Mouse (Mus musculus): Measurements from ENCODE around the gene Oas1c.
"Not testable (repeated sequence)": the region's sequence is repeated elsewhere in the genome, so short reads cannot be mapped to it uniquely, and the experiment has no call there.

Gene Oas1c

GRCm38 (mm10) chr5:120811951-120812819 is at the start of gene Oas1c:
TSS of gene Oas1c (minus strand) at chr5:120812514.
- peak; percentile 90 to 92 for DNase-seq (ENCODE audit: low spot score in 2 of 2)

- DNase-seq (ENCODE audit: low spot score in 2 of 2): no peak
Observed at GRCm38 (mm10) chr5:120861121-120861520, 48.8 kb upstream of the Oas1c start, which contains the start of gene Oas1h. TSS of gene Oas1h (plus strand) at chr5:120861421.

- DNase-seq (ENCODE audit: low spot score in 2 of 2): no peak
Observed at GRCm38 (mm10) chr5:120859241-120859640, 46.9 kb upstream of the Oas1c start.

DNA sequence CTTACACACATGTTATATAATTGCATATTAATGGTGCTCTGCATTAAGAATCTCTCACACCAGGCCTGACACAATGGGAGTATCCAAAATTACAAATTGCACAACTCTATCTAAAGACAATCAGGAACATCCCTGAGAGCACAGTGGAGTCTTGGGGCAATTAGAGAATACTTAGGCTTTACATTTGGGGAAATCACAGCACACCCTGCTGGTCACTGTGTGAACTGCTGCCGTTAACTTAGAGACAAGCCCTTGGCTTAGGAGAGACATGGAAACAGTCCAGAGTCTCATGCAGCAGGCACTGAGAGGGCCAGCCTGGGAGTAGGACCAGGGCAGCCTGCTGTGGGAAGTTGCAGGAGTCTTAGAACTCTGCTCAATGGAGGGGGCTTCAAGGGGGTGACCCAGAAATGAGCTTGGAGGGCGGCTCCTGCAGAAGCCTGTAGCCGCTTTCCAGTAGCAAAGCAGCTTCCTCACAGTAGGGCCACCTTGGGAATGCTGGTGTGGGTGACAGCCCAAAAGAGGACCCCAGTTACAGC is 37.4 kb upstream of the Oas1c start:
- no peak for DNase-seq (ENCODE audit: low spot score in 2 of 2)

DNA sequence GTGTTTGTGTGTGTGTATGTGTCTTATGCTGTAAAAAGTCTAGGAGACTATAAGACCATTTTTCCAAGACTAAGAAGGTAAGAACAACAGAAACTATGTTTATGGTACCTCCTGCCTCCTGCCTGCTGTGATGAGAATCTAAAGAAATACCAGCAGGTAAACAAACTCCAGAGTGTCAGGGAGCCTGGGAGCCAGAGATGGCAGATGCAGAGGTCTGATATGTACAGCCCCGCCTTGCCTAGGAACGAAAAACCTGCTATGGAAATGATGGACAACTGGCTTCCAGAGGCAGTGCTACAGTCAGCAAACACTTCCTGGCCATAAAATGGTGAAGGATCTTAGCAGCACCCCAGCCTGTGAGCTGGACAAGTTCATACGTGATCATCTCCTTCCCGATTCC is 34.8 kb upstream of the Oas1c start, which contains the start of gene Oas1f:
Oas1f (plus strand) TSS at position 301 of the 400 bp plus-strand sequence.
- DNase-seq (ENCODE audit: low spot score in 2 of 2): no peak

DNA sequence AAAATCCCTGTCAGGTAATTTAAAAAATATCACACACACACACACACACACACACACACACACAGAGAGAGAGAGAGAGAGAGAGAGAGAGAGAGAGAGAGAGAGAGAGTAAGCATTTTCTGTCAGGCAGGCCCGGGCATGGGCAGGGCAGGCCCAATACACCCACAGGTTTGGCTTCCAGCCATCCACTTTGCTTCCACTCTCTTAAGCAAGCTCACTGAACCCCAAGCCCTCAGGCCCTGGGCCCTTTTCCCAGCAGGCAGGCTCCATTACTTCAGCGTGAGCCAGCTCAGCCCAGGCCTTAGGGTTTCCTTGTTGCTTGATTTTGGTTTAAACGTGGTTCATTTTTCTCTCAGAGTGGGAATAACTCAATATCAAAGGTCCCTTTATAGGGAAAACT is 32.4 kb upstream of the Oas1c start:
- DNase-seq (ENCODE audit: low spot score in 2 of 2): peak in 1 of 2 experiments; percentile 18

GRCm38 (mm10) chr5:120836731-120837585 is 24.6 kb upstream of the Oas1c start:
- DNase-seq (ENCODE audit: low spot score in 2 of 2): no peak

DNA sequence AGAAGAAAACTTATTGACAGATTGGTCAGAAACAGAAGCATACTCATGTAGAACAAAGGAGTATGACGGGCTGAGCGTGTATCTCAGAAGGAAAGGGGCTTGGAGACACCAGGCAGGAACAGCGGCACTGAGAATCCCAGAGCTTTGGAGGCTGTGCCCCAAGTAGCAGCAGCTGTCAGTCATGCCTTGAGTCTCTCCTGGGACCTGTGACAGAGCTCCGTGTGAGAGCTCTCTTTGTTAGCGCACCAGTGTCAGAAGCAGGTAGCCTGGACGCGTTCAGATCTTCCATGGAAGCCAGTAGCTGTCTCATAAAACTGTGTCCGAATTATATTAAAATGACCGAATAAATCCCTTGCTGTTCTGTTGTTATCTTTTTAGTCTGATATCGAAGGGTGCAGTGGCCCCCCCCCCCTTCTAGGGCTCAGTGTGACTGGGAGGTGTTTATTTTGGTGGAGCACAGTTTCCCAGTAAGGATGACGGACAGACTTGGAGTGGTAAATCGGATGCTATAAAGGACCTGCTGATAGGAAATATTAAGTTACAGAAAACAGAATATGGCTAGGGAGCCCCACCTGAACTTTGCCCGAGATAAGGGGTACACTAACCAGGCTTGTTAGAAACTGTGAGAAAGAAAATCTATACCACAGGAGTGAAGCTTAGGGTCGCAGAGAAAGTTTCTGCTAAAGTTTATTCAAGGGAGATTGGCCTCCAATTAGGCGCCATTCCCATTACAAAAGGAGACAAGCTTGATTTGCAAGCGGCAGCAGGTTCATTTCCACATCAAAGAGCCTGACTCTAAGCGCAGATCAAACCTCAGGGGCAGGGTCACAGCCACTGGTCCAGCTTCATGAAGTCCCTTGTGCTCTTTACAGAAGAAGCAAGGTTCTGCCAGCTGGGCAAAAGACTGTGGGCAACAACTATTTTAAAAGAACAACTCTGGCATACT is 21.3 kb upstream of the Oas1c start:
- DNase-seq (ENCODE audit: low spot score in 2 of 2): no peak

GRCm38 (mm10) chr5:120831031-120831430 is 18.7 kb upstream of the Oas1c start:
- DNase-seq (ENCODE audit: low spot score in 2 of 2): no peak

- no peak for DNase-seq (ENCODE audit: low spot score in 2 of 2)
Observed at GRCm38 (mm10) chr5:120818999-120819398, 6.7 kb upstream of the Oas1c start.

GRCm38 (mm10) chr5:120815949-120816348 is 3.6 kb upstream of the Oas1c start:
- DNase-seq (ENCODE audit: low spot score in 2 of 2): no peak

DNA sequence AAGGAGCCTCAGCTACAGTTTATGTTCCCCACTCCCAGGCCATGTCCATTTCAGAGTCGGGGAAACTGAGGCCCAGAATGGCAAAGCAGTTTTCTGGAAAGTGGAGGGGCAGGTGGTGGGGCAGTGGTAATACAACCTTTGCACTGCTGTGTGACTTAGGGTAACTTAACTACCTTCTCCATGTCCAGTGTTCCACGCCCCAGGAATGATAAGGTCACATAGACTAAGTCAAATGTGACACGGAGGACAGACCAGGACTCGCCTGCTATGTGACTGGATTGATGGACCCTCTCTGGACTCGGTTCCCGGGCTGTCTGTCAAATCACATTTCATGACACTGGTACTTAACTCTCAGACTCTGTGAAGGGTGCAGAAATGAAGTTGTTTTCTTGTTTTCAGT is 709 bp upstream of the Oas1c start:
- no peak for DNase-seq (ENCODE audit: low spot score in 2 of 2)

DNA sequence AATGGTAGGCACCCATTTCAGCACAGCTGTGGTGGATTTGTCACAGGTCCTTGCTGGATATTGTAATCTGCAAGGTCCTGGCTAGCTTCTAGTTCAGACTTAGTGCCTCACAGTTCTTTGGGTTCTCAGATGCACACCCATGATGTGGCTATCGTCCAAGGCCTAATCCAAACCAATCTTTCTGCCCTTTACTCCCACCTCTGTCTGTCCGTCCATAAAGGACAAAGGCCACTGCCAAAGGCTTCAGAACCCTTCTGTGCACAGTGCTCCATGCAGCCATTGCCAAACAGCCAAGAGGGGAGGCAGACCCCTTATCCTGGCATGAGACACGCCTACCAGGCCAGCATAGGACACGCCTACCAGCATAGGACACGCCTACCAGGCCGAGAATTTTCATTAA is 3.1 kb downstream of the Oas1c start:
- DNase-seq (ENCODE audit: low spot score in 2 of 2): no peak

DNA sequence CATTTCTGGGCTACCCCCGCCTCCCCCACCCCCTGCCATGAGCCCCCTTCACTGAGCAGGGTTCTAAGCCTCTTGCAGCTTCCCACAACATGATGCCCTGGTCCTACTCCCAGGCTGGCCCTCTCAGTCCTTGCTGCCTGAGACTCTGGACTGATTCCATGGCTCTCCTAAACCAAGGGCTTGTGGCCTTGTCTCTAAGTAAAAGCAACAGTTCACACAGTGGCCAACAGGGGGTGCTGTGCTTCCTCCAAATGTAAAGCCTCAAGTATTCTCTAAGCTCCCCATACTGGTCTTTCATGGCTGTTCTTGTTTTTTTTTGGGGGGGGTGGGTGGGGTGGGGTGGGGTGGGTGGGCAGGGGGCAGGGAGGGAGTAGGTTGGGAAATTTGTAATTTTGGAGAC is 5.9 kb downstream of the Oas1c start:
- peak in 1 of 2 experiments; percentile 10 for DNase-seq (ENCODE audit: low spot score in 2 of 2)

GRCm38 (mm10) chr5:120803596-120803995 is 8.7 kb downstream of the Oas1c start:
- no peak for DNase-seq (ENCODE audit: low spot score in 2 of 2)

DNA sequence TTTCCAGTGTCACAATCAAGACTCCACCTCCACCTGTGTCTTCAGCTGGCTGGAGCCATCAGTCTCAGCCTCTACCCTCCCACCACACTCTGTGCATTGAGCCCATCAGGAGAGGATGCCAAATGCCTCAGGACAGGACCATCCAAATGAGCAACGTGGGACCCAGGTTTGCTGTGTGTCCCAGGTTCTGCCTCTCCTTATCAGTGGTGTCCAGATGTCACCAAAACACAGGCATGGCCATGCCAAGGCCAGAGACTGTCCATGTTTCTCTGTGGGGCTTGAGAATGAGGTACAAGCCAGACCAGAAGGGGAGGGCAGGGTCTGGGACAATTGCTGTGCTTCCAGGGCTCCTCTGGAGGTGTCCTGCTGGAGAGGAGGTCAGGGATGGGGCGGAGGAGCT is 13.4 kb downstream of the Oas1c start:
- DNase-seq (ENCODE audit: low spot score in 2 of 2): not testable (repeated sequence)

- DNase-seq (ENCODE audit: low spot score in 2 of 2): not testable (repeated sequence)
Observed at GRCm38 (mm10) chr5:120798147-120798546, 14.2 kb downstream of the Oas1c start.

DNA sequence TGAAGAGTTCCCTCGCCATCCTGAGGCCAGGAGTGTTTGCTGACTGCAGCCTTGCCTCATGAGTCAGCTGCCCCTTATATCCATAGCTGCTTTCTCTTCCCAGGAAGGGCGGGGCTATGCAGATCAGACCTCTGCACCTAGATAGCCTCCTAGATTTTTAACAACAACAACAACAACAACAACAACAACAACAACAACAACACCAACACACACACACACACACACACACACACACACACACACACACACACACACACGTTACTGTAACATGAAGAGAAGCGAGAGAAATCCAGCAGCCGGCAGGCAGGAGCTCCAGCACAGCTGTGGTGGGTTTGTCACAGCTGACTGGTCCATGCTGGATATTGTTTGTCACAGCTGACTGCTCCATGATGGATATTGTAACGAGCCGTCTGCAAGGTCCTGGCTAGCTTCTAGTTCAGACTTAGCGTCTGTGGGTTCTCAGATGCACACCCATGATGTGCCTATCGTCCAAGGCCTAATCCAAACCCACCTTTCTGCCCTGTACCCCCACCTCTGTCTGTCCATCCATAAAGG is 16.8 kb downstream of the Oas1c start, which contains the start of gene Oas1e:
Oas1e (minus strand) TSS at position 51 of the 555 bp plus-strand sequence.
- DNase-seq (ENCODE audit: low spot score in 2 of 2): not testable (repeated sequence)

DNA sequence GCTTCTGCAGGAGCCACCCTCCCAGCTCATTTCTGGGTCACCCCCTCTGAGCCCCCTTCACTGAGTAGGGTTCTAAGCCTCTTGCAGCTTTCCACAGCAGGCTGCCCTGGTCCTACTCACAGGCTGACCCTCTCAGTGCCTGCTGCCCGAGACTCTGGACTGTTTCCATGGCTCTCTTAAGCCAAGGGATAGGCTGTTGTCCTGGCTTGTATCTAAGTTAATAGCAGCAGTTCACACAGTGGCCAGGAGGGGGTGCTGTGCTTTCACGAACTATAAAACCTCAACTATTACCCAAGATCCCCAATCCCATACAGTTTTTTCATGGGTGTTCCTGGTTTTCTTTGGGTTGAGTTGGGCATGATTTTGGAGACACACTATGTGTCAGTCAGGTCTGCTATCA is 19.3 kb downstream of the Oas1c start:
- DNase-seq (ENCODE audit: low spot score in 2 of 2): peak in 1 of 2 experiments; percentile 22

- no peak for DNase-seq (ENCODE audit: low spot score in 2 of 2)
Observed at GRCm38 (mm10) chr5:120787042-120787441, 25.3 kb downstream of the Oas1c start.

- DNase-seq (ENCODE audit: low spot score in 2 of 2): no peak
Observed at GRCm38 (mm10) chr5:120782446-120782845, 29.9 kb downstream of the Oas1c start.
